Mouse (Mus musculus) heart, embryonic 13.5 days (tissue): Measurements from ENCODE around the gene Dctn3. TPM values are rescaled to one million over a fixed set of nuclear protein-coding genes. Genes with fewer than 3 reads are reported as not detected.
A peak's percentile ranks its signal among the peaks of the same experiment; 100 is the strongest.
"Not testable (repeated sequence)": the region's sequence is repeated elsewhere in the genome, so short reads cannot be mapped to it uniquely, and the experiment has no call there.

ENCODE experiments used
- ATAC-seq: fragments of 200-750 bp; cut with Nextera tagmentation; 2 replicates; pipeline ENCODE4 v1.8.0; 2017; ENCODE audit warnings: moderate TSS enrichment; ENCODE audit not compliant: insufficient number of reproducible peaks, low FRiP score, low TSS enrichment; ENCODE audit errors: extremely low read depth
- H3K27ac ChIP-seq: fragments of 300-500 bp; sonication (generic); replicated peaks from 2 replicates; pipeline ENCODE4 v1.5.1; 2015; ENCODE audit warnings: moderate library complexity, mild to moderate bottlenecking, inconsistent platforms
- H3K27me3 ChIP-seq: fragments of 300-500 bp; sonication (generic); replicated peaks from 2 replicates; pipeline ENCODE4 v1.6.1; 2015; ENCODE audit warnings: mild to moderate bottlenecking, inconsistent platforms
- H3K36me3 ChIP-seq: fragments of 300-500 bp; sonication (generic); 2 replicates; pipeline ENCODE4 v1.6.1; 2015; ENCODE audit warnings: mild to moderate bottlenecking, inconsistent platforms
- H3K4me1 ChIP-seq: fragments of 300-500 bp; sonication (generic); 2 replicates; pipeline ENCODE4 v1.6.1; 2015; ENCODE audit warnings: inconsistent platforms
- H3K4me2 ChIP-seq: fragments of 300-500 bp; sonication (generic); 2 replicates; pipeline ENCODE4 v1.6.1; 2015; ENCODE audit warnings: inconsistent platforms, mild to moderate bottlenecking, moderate library complexity
- H3K4me3 ChIP-seq: fragments of 300-500 bp; sonication (generic); 2 replicates; pipeline ENCODE4 v1.5.1; 2015; ENCODE audit warnings: moderate library complexity, mild to moderate bottlenecking, inconsistent platforms
- H3K9ac ChIP-seq: fragments of 300-500 bp; sonication (generic); 2 replicates; pipeline ENCODE4 v1.6.1; 2015; ENCODE audit warnings: inconsistent platforms, mild to moderate bottlenecking, moderate library complexity
- H3K9me3 ChIP-seq: fragments of 300-500 bp; sonication (generic); 2 replicates; pipeline ENCODE4 v1.6.1; 2016; ENCODE audit warnings: inconsistent platforms
- WGBS: fragments of 180-500 bp; shearing (Covaris S2); methylation state at CpG from one replicate; pipeline ENCODE4 v1.1.7; 2015; ENCODE audit warnings: mixed read lengths; 5-methylcytosine and 5-hydroxymethylcytosine counted together
- polyA plus RNA-seq: library from polyadenylated mRNA; unstranded; fragments of >200 nt; fragmentation: Nextera tagmentation; extraction: Ambion mirVana; gene quantifications from 2 replicates; pipeline ENCODE4 v1.2.1, GENCODE M21; 2015

The Dctn3 gene
- polyA plus RNA-seq, 1 experiment from 2014 or later: 128 TPM

- H3K4me2 ChIP-seq: peak within 1 kb of the TSS; percentile 57
- peaks cover 14% of the 10 kb centered on the region for H3K27me3 ChIP-seq
- not testable (repeated sequence) for H3K9ac ChIP-seq, ATAC-seq, H3K9me3 ChIP-seq, H3K27ac ChIP-seq, H3K4me1 ChIP-seq, H3K36me3 ChIP-seq
- 14% methylated on average over 33 of the region's 40 CpGs for WGBS
- H3K4me3 ChIP-seq: peak within 1 kb of the TSS; percentile 21; the same call in 1 of the 2 replicates
These were observed 25.8 kb downstream of the Dctn3 start, which contains the start of gene Cntfr for GRCm38 (mm10) chr4:41696930-41697841. Gene Cntfr, minus strand, starts transcription at chr4:41697089.

GRCm38 (mm10) chr4:41696452-41696851 is 26.5 kb downstream of the Dctn3 start:
- 11% methylated on average over 14 of the region's 15 CpGs for WGBS
- H3K4me1 ChIP-seq, H3K36me3 ChIP-seq, H3K9ac ChIP-seq, ATAC-seq, H3K27ac ChIP-seq, H3K9me3 ChIP-seq: not testable (repeated sequence)
- H3K4me3 ChIP-seq: peak overlapping the region; percentile 21; the same call in 1 of the 2 replicates
- peaks cover 14% of the 10 kb centered on the region for H3K27me3 ChIP-seq
- peak overlapping the region; percentile 57 for H3K4me2 ChIP-seq

- H3K4me1 ChIP-seq: not testable (repeated sequence)
- peak overlapping the region; percentile 30; the same call in 1 of the 2 replicates for H3K4me3 ChIP-seq
- WGBS: 7% methylated on average over 14 of the region's 38 CpGs
These were observed 27.2 kb downstream of the Dctn3 start for GRCm38 (mm10) chr4:41695800-41696199.

DNA sequence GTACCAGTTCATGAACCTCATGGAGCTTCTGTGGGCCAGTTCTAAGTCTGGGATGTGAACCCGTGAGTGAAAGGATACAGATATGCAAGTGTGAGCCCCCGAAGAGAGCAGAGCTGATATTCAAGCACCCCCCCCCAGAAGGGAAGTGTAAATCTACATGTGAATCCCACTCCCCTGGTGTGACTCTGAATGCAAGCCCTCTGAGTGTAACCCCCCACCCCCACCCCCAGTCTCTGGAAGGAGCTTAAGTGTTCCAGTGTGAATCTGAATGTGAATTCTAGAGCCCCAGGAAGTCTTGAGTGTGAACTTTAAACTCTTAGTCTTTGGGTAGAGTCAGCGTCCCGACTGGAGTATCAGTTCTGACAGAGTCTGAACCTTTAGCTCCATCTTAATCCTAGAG is 29.5 kb downstream of the Dctn3 start:
- ATAC-seq, H3K36me3 ChIP-seq, H3K9me3 ChIP-seq, H3K4me2 ChIP-seq, H3K9ac ChIP-seq, H3K4me3 ChIP-seq, H3K4me1 ChIP-seq, H3K27ac ChIP-seq: not testable (repeated sequence)
- H3K27me3 ChIP-seq: peaks cover 14% of the 10 kb centered on the region
- WGBS: 11% methylated on average over 4 of the region's 4 CpGs

More at GRCm38 (mm10) chr4:41695800-41696199, 27.2 kb downstream of the Dctn3 start:
- H3K27ac ChIP-seq, H3K9ac ChIP-seq, ATAC-seq, H3K9me3 ChIP-seq, H3K36me3 ChIP-seq: not testable (repeated sequence)
- Histone ChIP-seq H3K27me3 (peaks cover 14% of the 10 kb centered on the region), H3K4me2 (peak overlapping the region; percentile 54)

DNA sequence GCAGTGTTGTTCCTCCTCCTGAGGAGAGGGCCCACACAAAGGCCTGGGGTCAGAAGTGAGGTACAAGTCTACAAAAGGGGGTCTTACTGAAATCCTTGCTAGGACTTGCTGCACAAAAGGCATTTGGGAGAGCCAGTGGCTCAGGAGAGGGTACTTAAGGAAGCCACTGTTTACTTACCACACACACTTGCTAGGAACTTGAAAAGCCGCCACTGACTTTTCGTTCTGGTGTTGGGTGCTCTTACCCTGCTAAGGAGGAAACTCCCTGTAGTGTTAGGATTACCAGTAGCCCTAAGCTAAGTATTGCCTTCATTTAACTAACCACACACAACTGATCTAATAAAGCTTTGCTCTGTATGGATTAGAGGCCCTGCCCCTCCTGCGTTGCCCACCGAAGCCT is 33.0 kb downstream of the Dctn3 start:
- not testable (repeated sequence) for H3K4me1 ChIP-seq, H3K36me3 ChIP-seq, H3K9me3 ChIP-seq, ATAC-seq, H3K4me3 ChIP-seq, H3K4me2 ChIP-seq, H3K9ac ChIP-seq, H3K27ac ChIP-seq, H3K27me3 ChIP-seq
- WGBS: no CpG with 5 or more reads among the region's 4 CpGs

DNA sequence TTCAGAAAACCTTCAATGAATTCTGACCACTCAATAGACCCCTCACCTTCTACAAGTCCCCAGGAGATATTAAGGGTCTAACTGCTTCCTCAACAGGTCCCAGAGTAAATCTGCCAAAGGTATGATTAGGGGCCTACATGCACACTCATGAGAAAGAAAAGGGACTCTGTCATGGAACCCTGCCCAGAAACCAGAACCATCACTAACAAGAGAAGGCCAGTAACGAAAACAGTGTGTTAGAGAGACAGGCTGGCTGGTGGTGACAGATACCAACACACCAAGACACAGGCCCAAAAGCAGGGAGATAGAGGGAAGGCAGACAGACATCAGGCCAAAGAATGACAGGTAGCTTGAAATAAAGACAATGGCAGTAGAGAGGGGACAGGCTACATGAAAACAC is 34.4 kb downstream of the Dctn3 start:
- not testable (repeated sequence) for H3K4me3 ChIP-seq, H3K9me3 ChIP-seq, H3K4me1 ChIP-seq, H3K36me3 ChIP-seq, H3K9ac ChIP-seq, H3K4me2 ChIP-seq, H3K27me3 ChIP-seq, H3K27ac ChIP-seq, ATAC-seq
- WGBS: 50% methylated on average over 1 of the region's 1 CpGs

DNA sequence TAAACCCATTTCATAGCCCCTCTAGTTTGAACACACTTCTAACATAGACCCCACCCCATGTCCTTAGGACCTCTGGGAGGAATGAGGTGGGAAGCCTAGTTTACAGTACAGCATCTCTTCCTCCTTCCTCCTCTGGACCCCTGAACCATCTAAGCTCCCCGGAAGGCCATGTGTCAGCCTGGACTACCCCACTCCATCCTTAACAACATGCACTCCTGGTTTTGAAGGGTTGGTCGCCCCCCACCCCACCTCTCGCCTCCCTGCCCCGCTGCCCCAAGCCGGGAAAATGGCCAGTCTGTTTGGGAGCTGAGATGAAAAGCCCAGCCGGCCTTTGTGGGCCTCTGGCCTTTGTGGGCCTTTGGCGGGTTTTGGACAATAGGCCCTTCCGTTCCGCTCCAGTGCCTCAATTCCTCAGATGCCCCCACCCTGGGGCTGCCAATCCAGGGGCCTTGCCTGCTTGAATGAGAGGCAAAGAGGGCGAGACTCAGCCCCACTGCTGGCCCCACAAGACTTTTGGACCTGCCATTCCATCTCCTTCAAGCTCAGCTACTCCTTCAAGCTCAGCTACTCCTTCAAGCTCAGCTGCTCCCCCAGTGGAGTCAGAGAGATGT is 37.0 kb downstream of the Dctn3 start:
- H3K36me3 ChIP-seq, ATAC-seq, H3K27ac ChIP-seq, H3K9me3 ChIP-seq, H3K4me2 ChIP-seq, H3K9ac ChIP-seq, H3K4me3 ChIP-seq: not testable (repeated sequence)
- peaks cover 16% of the 10 kb centered on the region for H3K4me1 ChIP-seq
- peaks cover 13% of the 10 kb centered on the region for H3K27me3 ChIP-seq
- WGBS: 70% methylated on average over 10 of the region's 10 CpGs

GRCm38 (mm10) chr4:41684931-41685453 is 38.0 kb downstream of the Dctn3 start:
- peaks cover 23% of the 10 kb centered on the region for H3K4me1 ChIP-seq
- under 1% methylated on average over 14 of the region's 14 CpGs for WGBS
- peaks cover 13% of the 10 kb centered on the region for H3K27me3 ChIP-seq
- 0 out of 2 replicates have a peak overlapping the region, but pooled peaks have one; percentile 48 for H3K27ac ChIP-seq
- H3K9me3 ChIP-seq, H3K36me3 ChIP-seq, H3K4me3 ChIP-seq, ATAC-seq, H3K9ac ChIP-seq: not testable (repeated sequence)
- H3K4me2 ChIP-seq: peak overlapping the region; percentile 59

DNA sequence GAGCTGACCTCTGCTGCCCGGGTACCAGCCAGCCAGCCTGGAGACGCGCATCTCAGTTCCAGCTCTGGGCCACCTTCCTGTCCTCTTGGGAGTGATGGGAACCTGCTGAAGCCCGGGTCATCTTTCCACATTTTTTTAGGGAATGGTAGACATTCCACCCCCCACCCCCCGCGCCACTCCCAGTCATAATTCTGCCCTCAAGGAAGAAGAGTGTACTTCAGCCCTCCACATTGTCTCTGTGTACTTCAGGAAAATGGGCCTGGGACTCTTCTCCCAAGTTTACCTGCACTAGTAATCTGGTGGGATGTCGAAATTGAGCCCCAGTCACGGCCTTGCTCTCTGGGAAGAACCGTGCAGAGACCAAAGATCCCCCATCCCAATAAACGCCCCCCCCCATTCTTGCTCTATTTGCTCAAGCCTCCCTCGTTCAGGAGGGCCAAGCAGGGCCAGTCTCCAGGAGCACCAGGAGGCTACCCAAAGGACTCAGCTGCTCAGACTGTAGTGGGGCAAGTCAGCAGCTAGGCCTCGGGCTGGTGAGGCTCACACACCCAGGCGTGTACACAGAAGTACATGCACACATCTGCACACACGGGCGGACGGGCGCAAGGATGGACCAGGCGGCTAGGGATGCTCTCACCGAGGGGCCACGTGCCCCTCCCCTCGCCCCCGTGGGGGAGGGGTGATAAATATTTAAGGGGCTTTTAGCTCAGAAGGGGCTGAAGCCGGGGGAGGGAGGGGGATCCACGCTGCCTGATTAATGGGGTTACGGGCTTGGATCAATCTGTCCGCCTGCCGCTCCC is 38.6 kb downstream of the Dctn3 start:
- H3K4me3 ChIP-seq: peak overlapping the region; percentile 25; the same call in 1 of the 2 replicates
- H3K4me2 ChIP-seq: peak overlapping the region; percentile 59
- not testable (repeated sequence) for H3K36me3 ChIP-seq, ATAC-seq, H3K9ac ChIP-seq, H3K9me3 ChIP-seq
- WGBS: 1% methylated on average over 22 of the region's 27 CpGs
- peaks cover 30% of the 10 kb centered on the region for H3K4me1 ChIP-seq
- peaks cover 13% of the 10 kb centered on the region for H3K27me3 ChIP-seq
- H3K27ac ChIP-seq: peak overlapping the region; percentile 50

DNA sequence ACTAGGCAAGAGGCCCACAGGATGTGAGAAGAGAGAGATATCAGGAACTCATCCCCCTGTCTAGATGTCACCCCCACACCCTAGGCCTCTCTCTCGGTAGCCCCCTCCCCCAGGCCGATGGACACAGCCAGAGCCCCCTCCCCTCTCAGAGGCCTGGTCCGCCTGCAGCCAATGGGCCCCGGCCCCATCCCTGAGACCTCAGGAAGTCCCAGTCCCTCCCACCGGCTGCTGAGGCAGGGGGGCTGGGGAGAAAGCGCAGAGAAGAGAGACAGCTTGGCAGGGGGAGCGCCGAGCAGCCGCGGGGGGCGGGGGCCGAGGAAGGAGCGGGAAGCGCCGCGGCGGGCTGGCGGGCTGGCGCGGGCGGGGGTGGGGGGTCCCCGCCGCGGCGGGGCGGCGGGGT is 39.7 kb downstream of the Dctn3 start:
- not testable (repeated sequence) for H3K36me3 ChIP-seq, H3K9ac ChIP-seq, ATAC-seq, H3K9me3 ChIP-seq, H3K27ac ChIP-seq
- peak overlapping the region; percentile 37 for H3K4me3 ChIP-seq
- peaks cover 13% of the 10 kb centered on the region for H3K27me3 ChIP-seq
- peaks cover 40% of the 10 kb centered on the region for H3K4me1 ChIP-seq
- peak overlapping the region; percentile 59 for H3K4me2 ChIP-seq
- 0% methylated on average over 4 of the region's 27 CpGs for WGBS

DNA sequence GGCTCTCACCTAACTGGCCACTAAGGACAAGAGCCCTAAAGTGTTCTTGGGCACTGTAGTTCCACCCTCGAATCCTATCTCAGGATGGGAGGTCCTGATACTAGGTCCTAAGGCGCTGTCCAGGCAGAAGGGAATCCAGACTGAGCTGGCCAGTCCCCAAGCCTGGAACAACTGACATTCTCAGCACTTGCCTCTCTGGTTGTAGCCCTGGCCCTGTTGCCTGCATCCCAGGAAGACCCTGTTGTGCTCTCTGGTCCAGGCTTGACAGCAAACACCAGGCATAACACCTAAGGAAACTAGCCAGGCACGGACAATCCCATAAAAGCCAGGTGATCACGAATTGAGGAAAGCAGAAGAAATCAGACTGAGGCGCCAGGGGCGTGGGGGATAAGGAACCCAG is 40.2 kb downstream of the Dctn3 start:
- WGBS: 17% methylated on average over 6 of the region's 6 CpGs
- Histone ChIP-seq H3K9ac (0 out of 2 replicates have a peak overlapping the region, but pooled peaks have one; percentile 9), H3K4me2 (peak overlapping the region; percentile 59), H3K27me3 (peaks cover 13% of the 10 kb centered on the region), H3K36me3 (no peaks in the 10 kb centered on the region), H3K4me1 (peaks cover 45% of the 10 kb centered on the region), H3K27ac (peak overlapping the region; percentile 61), H3K9me3 (no peaks in the 10 kb centered on the region), H3K4me3 (no peak overlapping the region)
- no peak for ATAC-seq
